Comparison of ENCODE assay signal across 8 mouse cellular contexts in the genomic region with DNA sequence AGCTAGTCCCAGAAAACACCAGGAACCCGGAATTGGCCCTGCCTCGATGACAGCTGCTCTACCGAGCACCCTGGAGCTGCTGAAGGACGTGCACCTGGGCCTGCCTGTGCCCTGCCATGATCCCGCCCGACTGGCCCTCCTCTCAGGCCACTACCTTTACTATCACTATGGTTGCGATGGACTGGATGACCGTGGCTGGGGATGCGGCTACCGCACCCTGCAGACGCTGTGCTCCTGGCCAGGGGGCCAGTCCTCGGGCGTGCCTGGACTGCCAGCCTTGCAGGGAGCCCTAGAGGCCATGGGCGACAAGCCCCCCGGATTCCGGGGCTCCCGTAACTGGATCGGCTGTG. TPM values are rescaled to one million over a fixed set of nuclear protein-coding genes. Genes with fewer than 3 reads are reported as not detected.
DNase-seq lines count a peak whose midpoint lies in the region; ATAC-seq and TF ChIP-seq lines count a peak whose summit lies in the region.

No protein-coding gene starts in this region.

- peak overlapping the region; percentile 66 for H3ac ChIP-seq in C2C12 (ENCODE audit: control insufficient read depth, insufficient read length, low read depth)

- no peak for TF ChIP-seq EP300 in liver, embryonic 14.5 days (IDR thresholded peaks at IDR 0.05; ENCODE audit: low read depth)

- H3K79me2 ChIP-seq in C2C12 (ENCODE audit: control insufficient read depth, insufficient read depth), result no peaks in the 10 kb centered on the region

- H3K9ac ChIP-seq in forebrain, embryonic 14.5 days (ENCODE audit: low read length), result peak overlapping the region; percentile 86
- H3K9ac ChIP-seq in liver, embryonic 14.5 days (replicated peaks), result peak overlapping the region; percentile 73

- peak; percentile 20 for ATAC-seq in frontal cortex, adult (ENCODE audit: low TSS enrichment)
- ATAC-seq in forebrain, embryonic 14.5 days, result peak; percentile 59
- peak; percentile 14 for ATAC-seq in liver, embryonic 14.5 days (ENCODE audit: insufficient read depth)

- peak overlapping the region; percentile 83 for H3K27ac ChIP-seq in forebrain, embryonic 14.5 days (ENCODE audit: low read depth, low read length)
- peak overlapping the region; percentile 99 for H3K27ac ChIP-seq in liver, embryonic 14.5 days

- H3K4me1 ChIP-seq in forebrain, embryonic 14.5 days (ENCODE audit: control insufficient read depth, insufficient read depth, low read length), result peaks cover 9% of the 10 kb centered on the region
- peaks cover 21 to 34% of the 10 kb centered on the region in 2 experiments for H3K4me1 ChIP-seq in liver, embryonic 14.5 days (replicated peaks; ENCODE audit: control insufficient read depth in 2 of 2, insufficient read depth in 2 of 2, low read length in 1 of 2)

- H3K27me3 ChIP-seq in C2C12 (ENCODE audit: control insufficient read depth, insufficient read depth, insufficient read length), result no peaks in the 10 kb centered on the region
- H3K27me3 ChIP-seq in forebrain, embryonic 14.5 days (replicated peaks; ENCODE audit: control insufficient read depth, insufficient read depth, low read length), result 0 out of 2 replicates have a peak, but pooled peaks cover 4% of the 10 kb centered on the region
- no peaks in the 10 kb centered on the region for H3K27me3 ChIP-seq in liver, embryonic 14.5 days (ENCODE audit: control insufficient read depth, insufficient read depth, low read length)

- TF ChIP-seq CTCF in C2C12 (IDR thresholded peaks at IDR 0.05; ENCODE audit: control insufficient read depth, insufficient read depth, insufficient read length), result no peak
- no peak for TF ChIP-seq CTCF in liver, embryonic 14.5 days (IDR thresholded peaks at IDR 0.05; ENCODE audit: low read depth)

- peak overlapping the region; percentile 100 for H3K4me2 ChIP-seq in forebrain, embryonic 14.5 days (ENCODE audit: low read length)
- peak overlapping the region; percentile 100 for H3K4me2 ChIP-seq in liver, embryonic 14.5 days (ENCODE audit: low read depth)

- WGBS in forebrain, embryonic 14.5 days, result 3% methylated on average over 18 of the region's 18 CpGs
- 10% methylated on average over 18 of the region's 18 CpGs for WGBS in liver, embryonic 14.5 days (ENCODE audit: insufficient replicate concordance)

- no peaks in the 10 kb centered on the region for H3K9me3 ChIP-seq in forebrain, embryonic 14.5 days (replicated peaks; ENCODE audit: control insufficient read depth, low read length)
- H3K9me3 ChIP-seq in liver, embryonic 14.5 days (ENCODE audit: control insufficient read depth, low read length), result no peaks in the 10 kb centered on the region

- H3K36me3 ChIP-seq in C2C12 (ENCODE audit: control insufficient read depth, insufficient read depth), result peaks cover 47% of the 10 kb centered on the region
- H3K36me3 ChIP-seq in forebrain, embryonic 14.5 days (ENCODE audit: control insufficient read depth, insufficient read depth, low read length), result peaks cover 51% of the 10 kb centered on the region
- H3K36me3 ChIP-seq in liver, embryonic 14.5 days (replicated peaks; ENCODE audit: control insufficient read depth, insufficient read depth, low read depth), result peaks cover 46% of the 10 kb centered on the region

- H3K79me3 ChIP-seq in C2C12 (ENCODE audit: low read depth), result peaks cover 1% of the 10 kb centered on the region

- H3K4me3 ChIP-seq in C2C12 (ENCODE audit: insufficient read depth, poor library complexity, severe bottlenecking), result peak overlapping the region; percentile 41
- H3K4me3 ChIP-seq in forebrain, embryonic 14.5 days (ENCODE audit: low read depth, low read length), result peak overlapping the region; percentile 54
- peak overlapping the region; percentile 54 to 82 for H3K4me3 ChIP-seq in liver, embryonic 14.5 days (ENCODE audit: insufficient read depth in 1 of 2, low read depth in 2 of 2, low read length in 2 of 2)

- DNase-seq in frontal cortex, postnatal 25 days (ENCODE audit: low spot score in 2 of 2), result no peak
- DNase-seq in forebrain, embryonic 14.5 days (ENCODE audit: low spot score), result no peak
- no peak for DNase-seq in liver, embryonic 14.5 days (ENCODE audit: low read depth in 3 of 3, low spot score in 3 of 3)
- DNase-seq in embryo, embryonic 10 days (ENCODE audit: low spot score), result no peak
- DNase-seq in layer of hippocampus, adult 9-11 months, result no peak
- DNase-seq in right cerebral cortex, postnatal 14 days, result no peak

TF ChIP-seq in C2C12, 6 proteins besides CTCF, POLR2A, EP300 and RAD21:
- TF ChIP-seq CEBPB (IDR thresholded peaks at IDR 0.05; ENCODE audit: low read depth) (no peak), USF1 (IDR thresholded peaks at IDR 0.05; ENCODE audit: low read depth) (no peak), MYOG (IDR thresholded peaks at IDR 0.05; ENCODE audit: control insufficient read depth, extremely low read depth, insufficient read length) (no peak), MAX (IDR thresholded peaks at IDR 0.05) (no peak), FOSL1 (IDR thresholded peaks at IDR 0.05; ENCODE audit: insufficient read depth, low read length, poor library complexity, severe bottlenecking) (no peak), MYOD1 (IDR thresholded peaks at IDR 0.05; ENCODE audit: control insufficient read depth, insufficient read length, low read depth) (no peak)
TF ChIP-seq in C2C12: peak in this region for 0.

RNA-seq across cellular contexts. Expression of a gene that starts 0.3 kb away (rescaled TPM):
- polyA plus RNA-seq in C2C12 (2012; fragmentation: generic; extraction: Trizol), result 10.6 TPM
- 9.8 and 10.3 TPM in 2 replicates for polyA plus RNA-seq in forebrain, embryonic 14.5 days (2014; fragmentation: Nextera tagmentation; extraction: Ambion mirVana)
- polyA plus RNA-seq in liver, embryonic 14.5 days (2012; rRNA removed), result 8.2 and 9.4 TPM in 2 replicates
- polyA plus RNA-seq in liver, embryonic 14.5 days (2014; fragmentation: Nextera tagmentation; extraction: Ambion mirVana), result 6.3 and 7.9 TPM in 2 replicates

RNA-seq across cellular contexts. Expression of a gene that starts 7.4 kb away (rescaled TPM):
- 0.06 TPM for polyA plus RNA-seq in C2C12 (2012; fragmentation: generic; extraction: Trizol)
- 6.9 and 10.9 TPM in 2 replicates for polyA plus RNA-seq in forebrain, embryonic 14.5 days (2014; fragmentation: Nextera tagmentation; extraction: Ambion mirVana)
- polyA plus RNA-seq in liver, embryonic 14.5 days (2012; rRNA removed), result 18.1 and 20.5 TPM in 2 replicates
- polyA plus RNA-seq in liver, embryonic 14.5 days (2014; fragmentation: Nextera tagmentation; extraction: Ambion mirVana), result 12.4 and 16.6 TPM in 2 replicates

RNA-seq across cellular contexts. Expression of a gene that starts 12.8 kb away (rescaled TPM):
- polyA plus RNA-seq in C2C12 (2012; fragmentation: generic; extraction: Trizol), result 130 TPM
- polyA plus RNA-seq in forebrain, embryonic 14.5 days (2014; fragmentation: Nextera tagmentation; extraction: Ambion mirVana), result 78.9 and 95.2 TPM in 2 replicates
- 64.1 and 93.4 TPM in 2 replicates for polyA plus RNA-seq in liver, embryonic 14.5 days (2012; rRNA removed)
- 50.2 and 56.0 TPM in 2 replicates for polyA plus RNA-seq in liver, embryonic 14.5 days (2014; fragmentation: Nextera tagmentation; extraction: Ambion mirVana)

RNA-seq across cellular contexts. Expression of a gene that starts 19.5 kb away (rescaled TPM):
- polyA plus RNA-seq in C2C12 (2012; fragmentation: generic; extraction: Trizol), result 80.0 TPM
- 18.2 and 18.4 TPM in 2 replicates for polyA plus RNA-seq in forebrain, embryonic 14.5 days (2014; fragmentation: Nextera tagmentation; extraction: Ambion mirVana)
- polyA plus RNA-seq in liver, embryonic 14.5 days (2012; rRNA removed), result 6.7 and 7.2 TPM in 2 replicates
- polyA plus RNA-seq in liver, embryonic 14.5 days (2014; fragmentation: Nextera tagmentation; extraction: Ambion mirVana), result 4.9 and 6.4 TPM in 2 replicates

RNA-seq across cellular contexts. Expression of a gene that starts 38.7 kb away (rescaled TPM):
- 7.3 TPM for polyA plus RNA-seq in C2C12 (2012; fragmentation: generic; extraction: Trizol)
- 6.2 and 9.9 TPM in 2 replicates for polyA plus RNA-seq in forebrain, embryonic 14.5 days (2014; fragmentation: Nextera tagmentation; extraction: Ambion mirVana)
- 2.2 and 2.4 TPM in 2 replicates for polyA plus RNA-seq in liver, embryonic 14.5 days (2012; rRNA removed)
- 1.2 TPM in 2 replicates for polyA plus RNA-seq in liver, embryonic 14.5 days (2014; fragmentation: Nextera tagmentation; extraction: Ambion mirVana)
